Mouse (Mus musculus) limb, embryonic 11.5 days (tissue): Measurements from ENCODE around the gene Ccdc60. TPM values are rescaled to one million over a fixed set of nuclear protein-coding genes. Genes with fewer than 3 reads are reported as not detected.

Experiments used
- ATAC-seq: fragments of 200-750 bp; cut with Nextera tagmentation; 2 replicates; pipeline ENCODE4 v1.8.0; 2017; ENCODE audit warnings: low read depth; ENCODE audit not compliant: insufficient number of reproducible peaks, low FRiP score, low TSS enrichment
- DNase-seq: peaks from one replicate; pipeline ENCODE4 v3.0.0-alpha.2; 2015; ENCODE audit warnings: low spot score
- H3K27ac ChIP-seq: fragments of 300-500 bp; sonication (generic); replicated peaks from 2 replicates; pipeline ENCODE4 v1.5.1; 2014; ENCODE audit warnings: low read depth, mild to moderate bottlenecking, low read length
- H3K27me3 ChIP-seq: fragments of 300-500 bp; sonication (generic); 2 replicates; pipeline ENCODE4 v1.6.1; 2014; ENCODE audit warnings: mild to moderate bottlenecking, low read length, mixed read lengths; ENCODE audit not compliant: control insufficient read depth, insufficient read depth
- H3K36me3 ChIP-seq: fragments of 300-500 bp; sonication (generic); 2 replicates; pipeline ENCODE4 v1.6.1; 2014; ENCODE audit warnings: mild to moderate bottlenecking, low read length, moderate library complexity, mixed read lengths; ENCODE audit not compliant: control insufficient read depth, insufficient read depth
- H3K4me1 ChIP-seq: fragments of 300-500 bp; sonication (generic); 2 replicates; pipeline ENCODE4 v1.6.1; 2014; ENCODE audit warnings: low read length, mixed read lengths; ENCODE audit not compliant: control insufficient read depth, insufficient read depth
- H3K4me2 ChIP-seq: fragments of 300-500 bp; sonication (generic); 2 replicates; pipeline ENCODE4 v1.6.1; 2014; ENCODE audit warnings: low read depth, mild to moderate bottlenecking, moderate library complexity; ENCODE audit not compliant: severe bottlenecking
- H3K4me3 ChIP-seq: fragments of 300-500 bp; sonication (generic); 2 replicates; pipeline ENCODE4 v1.5.1; 2014; ENCODE audit warnings: low read depth, low read length
- H3K9ac ChIP-seq: fragments of 300-500 bp; sonication (generic); 2 replicates; pipeline ENCODE4 v1.6.1; 2014; ENCODE audit warnings: mild to moderate bottlenecking, low read length
- H3K9me3 ChIP-seq: fragments of 300-500 bp; sonication (generic); 2 replicates; pipeline ENCODE4 v1.6.1; 2016; ENCODE audit warnings: low read length; ENCODE audit not compliant: control insufficient read depth
- WGBS: fragments of 180-500 bp; shearing (Covaris S2); extraction: QIAGEN DNeasy Blood & Tissue Kit; methylation state at CpG from one replicate; pipeline ENCODE4 v1.1.7; 2014; 5-methylcytosine and 5-hydroxymethylcytosine counted together
- polyA plus RNA-seq: library from polyadenylated mRNA; unstranded; fragments of >200 nt; fragmentation: Nextera tagmentation; extraction: Ambion mirVana; gene quantifications from 2 replicates; pipeline ENCODE4 v1.2.1, GENCODE M21; 2014

Ccdc60 gene
- polyA plus RNA-seq, 1 experiment from 2014 or later, result 1.5 TPM

- Histone ChIP-seq H3K4me2 (no peak overlapping the region), H3K9me3 (no peaks in the 10 kb centered on the region), H3K4me3 (no peak overlapping the region), H3K36me3 (no peaks in the 10 kb centered on the region), H3K9ac (no peak overlapping the region), H3K27me3 (no peaks in the 10 kb centered on the region), H3K27ac (no peak overlapping the region), H3K4me1 (no peaks in the 10 kb centered on the region)
- 75% methylated on average over 5 of the region's 5 CpGs for WGBS
- DNase-seq (no peak), ATAC-seq (no peak)
Observed at GRCm38 (mm10) chr5:116202692-116203091, 86.1 kb downstream of the Ccdc60 start.

DNA sequence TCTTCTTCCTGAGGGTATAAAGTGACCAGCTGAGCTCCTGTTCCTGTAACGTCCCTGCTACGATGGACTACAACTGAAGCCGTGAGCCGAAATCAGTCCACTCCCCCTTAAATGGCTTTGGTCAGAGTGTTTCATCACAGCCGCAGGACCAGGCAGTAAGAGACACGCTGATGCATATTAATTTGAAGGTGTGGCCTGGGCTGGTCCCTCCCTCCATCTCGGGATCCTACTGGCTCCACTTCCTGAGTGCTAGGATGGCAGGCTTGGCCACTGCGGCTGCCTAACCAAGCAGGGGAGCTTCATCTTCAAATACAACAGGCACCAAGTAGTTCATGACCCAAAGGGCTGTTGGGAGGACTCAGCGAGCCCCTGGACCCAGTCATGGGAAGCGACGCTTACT, 94.3 kb downstream of the Ccdc60 start:
- Histone ChIP-seq H3K4me1 (peaks cover 2% of the 10 kb centered on the region; the same call in 1 of the 2 replicates), H3K9ac (no peak overlapping the region), H3K27ac (no peak overlapping the region), H3K9me3 (no peaks in the 10 kb centered on the region), H3K36me3 (no peaks in the 10 kb centered on the region), H3K27me3 (no peaks in the 10 kb centered on the region), H3K4me2 (peak overlapping the region; percentile 18; the same call in 1 of the 2 replicates), H3K4me3 (no peak overlapping the region)
- no peak for DNase-seq
- no peak for ATAC-seq
- 39% methylated on average over 11 of the region's 11 CpGs for whole genome bisulfite sequencing

- H3K4me1 ChIP-seq, result peaks cover 2% of the 10 kb centered on the region; the same call in 1 of the 2 replicates
- H3K4me3 ChIP-seq, result no peak overlapping the region
- ATAC-seq, result no peak
- H3K27me3 ChIP-seq, result no peaks in the 10 kb centered on the region
- H3K4me2 ChIP-seq, result no peak overlapping the region
- H3K9ac ChIP-seq, result no peak overlapping the region
- H3K27ac ChIP-seq, result no peak overlapping the region
- H3K36me3 ChIP-seq, result no peaks in the 10 kb centered on the region
- DNase-seq, result no peak
- WGBS, result 71% methylated on average over 9 of the region's 9 CpGs
- H3K9me3 ChIP-seq, result no peaks in the 10 kb centered on the region
Observed at GRCm38 (mm10) chr5:116192693-116193092, 96.1 kb downstream of the Ccdc60 start.

DNA sequence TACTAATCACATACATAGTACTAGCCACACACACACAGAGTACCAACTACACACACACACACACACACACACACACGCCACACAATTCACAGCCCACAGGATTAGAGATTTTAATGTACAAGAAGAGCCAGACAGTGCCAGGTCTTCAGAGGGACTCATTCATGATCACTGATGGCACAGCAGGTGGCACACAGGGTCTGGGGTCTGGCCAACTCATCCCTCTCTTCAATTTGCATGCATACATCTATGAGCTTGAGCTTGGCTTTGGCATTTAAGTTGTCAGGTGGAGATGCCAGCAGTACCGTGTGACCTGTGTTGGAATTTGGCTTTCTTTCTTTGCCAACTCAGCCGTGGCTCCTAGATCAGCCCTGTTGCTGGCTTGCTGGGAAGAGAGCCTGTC, 97.2 kb downstream of the Ccdc60 start:
- Histone ChIP-seq H3K4me2 (no peak overlapping the region), H3K9ac (no peak overlapping the region), H3K27me3 (no peaks in the 10 kb centered on the region), H3K4me3 (no peak overlapping the region), H3K27ac (no peak overlapping the region), H3K36me3 (no peaks in the 10 kb centered on the region), H3K4me1 (peaks cover 2% of the 10 kb centered on the region; the same call in 1 of the 2 replicates), H3K9me3 (no peaks in the 10 kb centered on the region)
- DNase-seq (no peak), ATAC-seq (no peak)
- WGBS, result 86% methylated on average over 3 of the region's 3 CpGs

DNA sequence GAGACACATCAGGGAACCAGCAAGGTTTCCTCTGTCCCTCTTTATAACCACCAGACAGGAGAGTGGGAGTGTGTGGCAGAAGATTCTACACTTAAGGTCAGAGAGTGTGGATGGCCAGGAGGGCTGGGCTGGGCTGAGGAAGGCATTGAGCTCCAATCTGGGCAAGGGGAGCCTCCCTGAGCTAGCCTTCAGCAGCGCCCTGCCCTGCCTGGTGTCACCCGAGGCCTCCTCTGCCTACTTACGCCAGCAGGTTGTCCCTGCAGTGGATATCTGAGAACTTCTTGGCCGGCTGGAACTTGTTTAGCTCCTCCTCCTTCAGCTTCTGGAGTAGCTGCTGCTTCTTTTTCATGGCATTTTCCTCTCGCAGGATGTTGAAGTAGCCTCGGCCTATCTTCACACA, 99.0 kb downstream of the Ccdc60 start:
- Histone ChIP-seq H3K27ac (no peak overlapping the region), H3K9me3 (no peaks in the 10 kb centered on the region), H3K36me3 (no peaks in the 10 kb centered on the region), H3K27me3 (no peaks in the 10 kb centered on the region), H3K4me2 (no peak overlapping the region), H3K9ac (no peak overlapping the region), H3K4me1 (peaks cover 2% of the 10 kb centered on the region; the same call in 1 of the 2 replicates), H3K4me3 (no peak overlapping the region)
- ATAC-seq, result no peak
- no peak for DNase-seq
- 42% methylated on average over 6 of the region's 6 CpGs for WGBS

- H3K4me3 ChIP-seq, result no peak overlapping the region
- no peak overlapping the region for H3K9ac ChIP-seq
- no peaks in the 10 kb centered on the region for H3K9me3 ChIP-seq
- no peaks in the 10 kb centered on the region for H3K4me1 ChIP-seq
- no peaks in the 10 kb centered on the region for H3K36me3 ChIP-seq
- no peak overlapping the region for H3K27ac ChIP-seq
- WGBS, result 16% methylated on average over 13 of the region's 13 CpGs
- ATAC-seq (no peak), DNase-seq (no peak)
- H3K4me2 ChIP-seq, result 0 out of 2 replicates have a peak overlapping the region, but pooled peaks have one; percentile 22
- H3K27me3 ChIP-seq, result no peaks in the 10 kb centered on the region
Observed at GRCm38 (mm10) chr5:116180594-116180993, 108.2 kb downstream of the Ccdc60 start.

DNA sequence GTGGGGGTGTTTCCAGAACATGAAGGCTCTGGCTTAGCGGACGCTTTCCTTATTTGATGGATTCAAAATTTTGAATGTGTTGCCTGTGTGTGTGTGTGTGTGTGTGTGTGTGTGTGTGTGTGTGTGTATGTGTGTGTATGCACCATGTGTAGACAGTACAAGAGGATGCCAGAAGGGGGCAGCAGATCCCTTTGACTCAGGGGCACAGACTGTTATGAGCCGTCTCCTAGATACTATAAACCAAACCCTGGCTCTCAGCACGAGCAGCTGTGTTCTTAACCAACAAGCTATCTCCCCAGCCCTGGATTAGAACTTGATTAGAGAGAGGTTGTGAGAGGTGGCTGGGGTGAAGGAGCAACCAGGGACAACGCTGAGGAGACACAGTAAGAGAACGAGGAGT, 117.1 kb downstream of the Ccdc60 start:
- Histone ChIP-seq H3K9me3 (no peaks in the 10 kb centered on the region), H3K9ac (no peak overlapping the region), H3K4me3 (no peak overlapping the region), H3K36me3 (no peaks in the 10 kb centered on the region), H3K27me3 (no peaks in the 10 kb centered on the region), H3K4me1 (no peaks in the 10 kb centered on the region), H3K4me2 (no peak overlapping the region), H3K27ac (no peak overlapping the region)
- DNase-seq (no peak), ATAC-seq (no peak)
- WGBS, result 89% methylated on average over 6 of the region's 6 CpGs

DNA sequence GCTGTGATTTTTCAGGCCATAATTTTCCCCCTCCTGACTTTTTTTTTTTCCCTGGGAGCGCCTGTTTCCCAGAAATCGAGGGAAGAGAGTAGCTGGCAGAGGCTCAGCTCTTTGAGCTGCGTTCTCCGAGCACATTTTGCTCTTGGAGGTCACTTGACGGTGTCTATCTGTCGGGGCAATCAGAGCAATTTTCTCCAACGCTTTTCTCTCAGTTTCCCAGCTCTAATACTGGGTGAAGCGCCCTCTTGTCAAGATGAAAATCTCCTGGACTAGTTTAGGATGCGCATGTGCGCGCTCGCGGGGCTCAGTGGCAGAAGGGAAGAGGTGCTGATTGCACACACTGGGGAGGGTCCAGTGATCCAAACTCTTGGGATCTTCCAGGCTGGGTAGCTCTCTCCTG, 121.8 kb downstream of the Ccdc60 start:
- no peak overlapping the region for H3K4me3 ChIP-seq
- DNase-seq (no peak), ATAC-seq (no peak)
- no peaks in the 10 kb centered on the region for H3K9me3 ChIP-seq
- H3K4me1 ChIP-seq, result no peaks in the 10 kb centered on the region
- WGBS, result 72% methylated on average over 13 of the region's 13 CpGs
- no peak overlapping the region for H3K27ac ChIP-seq
- no peaks in the 10 kb centered on the region for H3K27me3 ChIP-seq
- H3K36me3 ChIP-seq, result no peaks in the 10 kb centered on the region
- H3K9ac ChIP-seq, result no peak overlapping the region
- no peak overlapping the region for H3K4me2 ChIP-seq

- Histone ChIP-seq H3K27ac (no peak overlapping the region), H3K9ac (no peak overlapping the region), H3K9me3 (no peaks in the 10 kb centered on the region), H3K4me3 (no peak overlapping the region), H3K4me2 (no peak overlapping the region), H3K36me3 (no peaks in the 10 kb centered on the region), H3K4me1 (no peaks in the 10 kb centered on the region), H3K27me3 (no peaks in the 10 kb centered on the region)
- 69% methylated on average over 11 of the region's 11 CpGs for WGBS
- DNase-seq (no peak), ATAC-seq (no peak)
Observed at GRCm38 (mm10) chr5:116165203-116165888, 123.4 kb downstream of the Ccdc60 start.
